Mouse (Mus musculus) olfactory bulb, adult 2 months (tissue): ENCODE data around the gene Slc25a21. TPM values are rescaled to one million over a fixed set of nuclear protein-coding genes. Genes with fewer than 3 reads are reported as not detected.

Experiments
- H3K27ac ChIP-seq: fragments of 200-500 bp; 2 replicates; pipeline ENCODE4 v1.5.1; 2012; ENCODE audit warnings: low read depth, low read length; ENCODE audit not compliant: insufficient read depth
- H3K4me1 ChIP-seq: fragments of 200-500 bp; 2 replicates; pipeline ENCODE4 v1.6.1; 2012; ENCODE audit warnings: low read length; ENCODE audit not compliant: control insufficient read depth, insufficient read depth
- H3K4me3 ChIP-seq: fragments of 200-500 bp; 2 replicates; pipeline ENCODE4 v1.5.1; 2012; ENCODE audit warnings: mild to moderate bottlenecking, low read depth, low read length, moderate library complexity; ENCODE audit not compliant: insufficient read depth
- CTCF ChIP-seq: fragments of 200-500 bp; IDR thresholded peaks from 2 replicates; pipeline ENCODE4 v1.5.1; 2012; ENCODE audit warnings: low read depth, mild to moderate bottlenecking, low read length, moderate library complexity; ENCODE audit not compliant: insufficient read depth
- POLR2A ChIP-seq: fragments of 200-500 bp; IDR thresholded peaks from 2 replicates; pipeline ENCODE4 v1.6.1; 2012; ENCODE audit warnings: mild to moderate bottlenecking, low read depth, low read length, moderate library complexity; ENCODE audit not compliant: insufficient read depth
- WGBS: fragments of 180-500 bp; shearing (Covaris S2); methylation state at CpG from one replicate; pipeline ENCODE4 v1.1.7; 2018; 5-methylcytosine and 5-hydroxymethylcytosine counted together
- polyA plus RNA-seq: library from polyadenylated mRNA; stranded (reverse); fragments of >200 nt; gene quantifications from 2 replicates; pipeline ENCODE4 v1.2.4, GENCODE M21; 2012; ENCODE audit warnings: low replicate concordance; ENCODE audit not compliant: missing spikeins, insufficient read depth, insufficient read length

Slc25a21 gene
- polyA plus RNA-seq, 1 experiment = not detected

DNA sequence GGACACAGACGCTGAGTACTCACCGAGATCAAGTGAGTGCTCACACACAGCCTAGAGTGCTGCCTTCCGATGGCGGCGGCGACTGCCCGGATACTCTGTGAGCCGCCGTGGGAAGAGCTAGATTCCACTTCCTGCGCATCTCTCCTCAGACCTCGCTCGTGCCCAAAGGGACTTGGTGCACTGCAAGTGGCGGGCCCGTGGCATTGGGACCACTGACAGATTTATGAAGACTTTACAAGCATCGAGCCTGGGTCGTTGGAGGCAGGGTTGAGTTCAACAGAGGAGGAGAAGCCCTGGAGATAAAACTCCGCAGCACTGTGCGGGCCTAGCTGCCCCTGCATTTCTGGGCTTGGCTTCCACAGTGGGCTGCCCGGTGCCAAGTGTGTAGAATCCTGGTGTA lies 504.7 kb downstream of the Slc25a21 start:
- H3K27ac ChIP-seq = no peak overlapping the region
- TF ChIP-seq CTCF (no peak), POLR2A (no peak)
- H3K4me1 ChIP-seq = peaks cover 17% of the 10 kb centered on the region
- no peak overlapping the region for H3K4me3 ChIP-seq
- 11% methylated on average over 19 of the region's 19 CpGs for WGBS

DNA sequence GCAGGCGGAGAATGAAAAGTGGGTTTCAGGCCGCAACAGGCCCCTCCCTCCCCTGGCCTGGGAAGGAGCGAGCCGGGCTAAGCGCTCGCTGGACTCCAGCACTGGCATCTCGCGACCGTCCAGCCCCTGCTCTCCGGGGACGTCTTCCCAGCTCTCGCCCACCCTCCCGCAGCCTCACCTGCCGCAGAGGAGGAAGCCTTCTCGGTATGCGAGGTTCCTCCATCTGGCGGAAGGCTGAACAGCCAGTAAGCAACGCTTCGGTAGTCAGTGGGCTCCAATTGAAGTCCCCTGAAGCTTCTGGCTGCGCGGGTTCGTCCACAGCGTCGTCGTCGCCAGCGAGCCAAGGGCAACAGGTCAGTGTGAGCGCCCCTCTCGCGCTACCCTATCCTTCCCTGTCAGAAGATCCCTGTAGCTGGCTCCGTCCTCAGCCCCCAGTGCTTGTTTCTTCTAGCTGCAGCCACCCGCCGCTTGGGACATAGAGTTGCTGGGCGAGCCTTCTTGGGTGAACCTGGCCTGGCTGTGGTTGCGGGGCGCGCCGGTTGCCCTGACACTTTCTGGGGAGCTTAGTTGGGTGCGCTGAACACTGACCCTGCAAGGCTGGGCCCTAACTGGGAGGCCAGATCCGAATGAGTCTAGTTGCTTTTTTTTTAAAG lies 505.7 kb downstream of the Slc25a21 start, which contains the start of gene Pax9:
Pax9 (plus strand) TSS at position 341 of the 653 bp plus-strand sequence.
- TF ChIP-seq POLR2A (no peak), CTCF (no peak)
- 3% methylated on average over 40 of the region's 40 CpGs for WGBS
- H3K27ac ChIP-seq = no peak within 1 kb of the TSS
- no peak within 1 kb of the TSS for H3K4me3 ChIP-seq
- H3K4me1 ChIP-seq = peaks cover 13% of the 10 kb centered on the region

DNA sequence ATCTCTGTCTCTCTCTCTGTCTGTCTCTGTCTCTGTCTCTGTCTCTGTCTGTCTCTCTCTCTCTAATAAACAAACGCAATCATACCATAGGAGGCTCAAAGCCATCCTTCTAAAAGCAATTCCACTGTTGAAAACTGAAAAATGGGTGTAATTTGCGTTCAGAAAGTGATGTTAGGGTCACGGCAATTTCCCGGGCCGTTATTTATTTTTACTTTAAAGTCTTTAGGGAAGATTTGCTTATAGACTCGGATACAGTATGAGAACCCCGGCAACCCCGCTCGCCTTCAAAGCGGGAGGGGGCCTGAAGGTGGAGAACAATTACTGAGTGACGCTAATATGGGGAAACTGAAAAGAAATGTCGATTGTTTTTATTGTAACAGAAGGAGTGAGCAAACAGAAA lies 506.3 kb downstream of the Slc25a21 start:
- 4% methylated on average over 12 of the region's 12 CpGs for WGBS

DNA sequence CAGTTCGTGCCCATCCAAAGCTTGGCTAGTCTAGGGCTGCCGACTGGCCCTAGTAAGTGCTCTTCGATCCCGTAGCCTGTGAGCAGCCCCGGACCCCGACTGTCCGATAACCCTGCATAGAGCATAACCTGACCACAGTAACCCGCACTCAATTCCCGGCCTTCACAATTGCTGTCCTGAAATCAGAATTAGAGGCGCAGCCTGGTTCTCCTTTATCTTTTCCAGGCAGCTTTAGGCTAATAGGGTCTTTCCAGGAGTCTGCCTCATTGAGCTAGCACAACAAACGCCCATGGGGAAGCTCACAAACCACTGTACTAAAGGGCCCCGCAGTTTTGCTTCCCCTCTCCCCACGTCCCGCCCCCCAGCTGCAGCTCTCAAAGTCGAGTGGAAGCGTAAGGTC lies 506.9 kb downstream of the Slc25a21 start:
- no peak overlapping the region for H3K27ac ChIP-seq
- no peak for TF ChIP-seq CTCF
- TF ChIP-seq POLR2A = no peak
- H3K4me1 ChIP-seq = peaks cover 2% of the 10 kb centered on the region
- no peak overlapping the region for H3K4me3 ChIP-seq
- 5% methylated on average over 16 of the region's 16 CpGs for WGBS

More for the DNA sequence above, 506.3 kb downstream of the Slc25a21 start:
- Histone ChIP-seq H3K4me1 (peaks cover 7% of the 10 kb centered on the region), H3K4me3 (no peak overlapping the region), H3K27ac (no peak overlapping the region)
- TF ChIP-seq POLR2A (no peak), CTCF (no peak)

DNA sequence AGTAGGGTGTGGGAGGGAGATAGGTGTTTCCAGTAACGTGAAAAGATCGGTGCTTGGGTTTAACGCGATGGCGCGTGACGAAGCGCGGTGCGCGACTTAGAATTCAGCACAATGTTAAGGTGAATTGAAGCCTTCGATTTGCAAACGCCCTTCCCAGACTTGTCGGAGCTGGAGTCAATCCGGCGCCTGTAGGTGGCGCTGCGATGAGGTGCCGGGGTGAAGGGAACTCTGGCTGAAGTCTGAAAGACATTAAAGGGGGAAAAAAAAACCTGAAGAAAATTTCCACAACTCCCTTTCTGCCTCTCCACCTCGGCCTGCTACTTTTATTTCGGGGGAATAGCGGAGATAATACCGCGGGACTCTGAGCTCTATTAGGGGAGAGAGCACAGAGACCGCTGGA lies 507.5 kb downstream of the Slc25a21 start:
- Histone ChIP-seq H3K4me1 (no peaks in the 10 kb centered on the region; the same call in 1 of the 2 replicates), H3K4me3 (no peak overlapping the region), H3K27ac (no peak overlapping the region)
- no peak for TF ChIP-seq CTCF
- 3% methylated on average over 25 of the region's 25 CpGs for WGBS

DNA sequence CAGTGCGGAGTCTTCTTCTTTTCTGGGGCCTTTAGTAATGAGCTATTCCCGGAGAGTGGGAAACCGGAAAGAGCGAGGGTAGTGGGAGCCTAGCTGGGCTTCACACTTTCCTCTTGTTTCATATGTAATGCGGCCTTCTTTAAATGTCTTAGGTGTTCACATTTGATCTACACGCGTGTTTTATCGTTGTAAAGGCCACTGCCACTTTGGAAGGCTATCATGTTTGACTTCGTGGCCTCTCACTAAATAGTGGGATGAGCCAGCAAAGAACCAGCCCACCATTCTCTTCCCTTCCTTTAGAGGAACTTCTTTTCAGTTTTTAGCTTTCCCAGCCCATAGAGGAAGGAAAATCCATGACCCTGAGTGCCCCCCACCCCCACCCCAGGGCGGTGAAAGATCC lies 507.9 kb downstream of the Slc25a21 start:
- WGBS = 5% methylated on average over 10 of the region's 10 CpGs
- TF ChIP-seq POLR2A (no peak), CTCF (no peak)
- H3K4me3 ChIP-seq = no peak overlapping the region
- no peaks in the 10 kb centered on the region; the same call in 1 of the 2 replicates for H3K4me1 ChIP-seq
- H3K27ac ChIP-seq = no peak overlapping the region

DNA sequence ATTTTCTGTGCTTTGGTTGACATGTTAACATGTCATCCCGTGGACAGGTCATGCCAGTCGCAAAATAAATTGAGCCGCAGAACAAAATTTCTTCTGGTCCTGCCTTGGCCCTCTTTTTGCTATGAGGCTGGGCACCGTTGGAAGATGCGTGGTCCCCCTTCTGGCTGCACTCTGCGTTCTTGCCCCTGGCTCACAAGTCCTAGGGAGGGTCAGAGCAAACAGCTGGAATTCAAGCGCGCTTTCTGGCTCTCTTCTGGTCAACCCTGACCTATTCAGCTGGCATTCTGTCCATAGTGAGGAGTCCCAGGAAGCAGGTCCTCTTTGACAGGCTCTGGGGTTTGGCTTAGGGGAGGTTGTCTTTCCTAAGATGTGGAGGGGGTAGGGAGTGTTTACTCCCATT lies 508.4 kb downstream of the Slc25a21 start:
- WGBS = 3% methylated on average over 8 of the region's 8 CpGs
- Histone ChIP-seq H3K4me3 (no peak overlapping the region), H3K4me1 (no peaks in the 10 kb centered on the region; the same call in 1 of the 2 replicates), H3K27ac (no peak overlapping the region)
- TF ChIP-seq POLR2A = no peak
- TF ChIP-seq CTCF = no peak

DNA sequence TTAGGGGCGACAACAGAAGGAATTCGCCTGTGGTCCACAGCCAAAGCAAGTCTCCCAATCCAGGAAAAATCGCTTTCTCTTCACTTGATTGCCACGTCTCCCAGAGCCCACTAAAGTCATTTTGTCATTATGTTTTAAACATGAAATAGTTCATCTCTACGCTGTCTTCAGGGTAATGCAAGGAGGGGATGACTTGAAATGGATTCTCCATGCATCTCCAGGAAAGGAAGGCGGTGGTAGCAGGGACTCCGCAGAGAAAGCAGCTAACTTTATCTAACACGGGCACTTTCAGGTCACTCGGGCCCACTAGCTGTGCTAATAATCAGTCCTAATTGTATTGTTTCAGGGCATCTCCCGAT lies 508.8 kb downstream of the Slc25a21 start:
- 6% methylated on average over 10 of the region's 10 CpGs for WGBS
- no peak for TF ChIP-seq POLR2A
- no peak for TF ChIP-seq CTCF
- no peaks in the 10 kb centered on the region; the same call in 1 of the 2 replicates for H3K4me1 ChIP-seq
- no peak overlapping the region for H3K27ac ChIP-seq
- H3K4me3 ChIP-seq = no peak overlapping the region

DNA sequence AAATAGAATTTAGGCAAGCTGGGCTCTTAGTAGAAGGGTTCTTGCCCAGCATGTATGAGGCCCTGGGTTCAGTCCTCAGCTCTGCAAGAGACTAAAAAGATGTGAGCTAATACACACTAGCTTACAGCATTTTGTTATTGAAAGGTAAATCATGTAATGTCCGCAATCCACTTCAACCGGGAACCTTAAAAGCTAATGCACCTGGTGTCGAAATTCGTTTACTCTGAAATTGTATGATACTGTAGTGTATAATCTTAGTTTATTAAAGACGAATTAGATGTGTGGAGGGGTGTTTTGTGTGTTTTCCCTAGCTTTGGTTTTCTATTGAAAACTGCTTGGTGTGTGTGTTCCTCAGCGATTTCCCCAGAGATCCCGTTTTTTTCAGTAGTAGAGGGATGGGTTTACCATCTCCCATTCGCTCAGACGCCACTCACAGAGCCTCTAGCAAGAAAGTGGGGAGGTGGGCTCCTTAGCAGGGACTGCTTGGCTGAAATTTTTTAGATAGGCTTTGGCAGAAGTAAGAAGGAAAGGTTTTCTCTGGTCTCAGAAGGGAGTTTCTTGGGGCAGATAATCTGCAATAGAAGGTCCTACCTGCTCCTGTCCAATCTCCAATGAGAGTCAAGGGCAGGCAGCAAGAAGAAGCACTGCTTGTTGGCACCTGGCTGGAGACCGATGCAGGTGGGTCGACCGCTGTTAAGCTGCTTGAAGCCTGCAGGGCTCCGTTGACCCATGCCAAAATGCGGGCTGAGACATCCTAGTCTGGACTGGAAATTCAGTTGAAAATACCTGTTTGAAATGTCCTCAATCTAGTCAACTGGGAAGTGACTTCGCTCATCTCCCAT lies 509.4 kb downstream of the Slc25a21 start:
- no peaks in the 10 kb centered on the region; the same call in 1 of the 2 replicates for H3K4me1 ChIP-seq
- H3K4me3 ChIP-seq = no peak overlapping the region
- WGBS = 5% methylated on average over 15 of the region's 15 CpGs
- TF ChIP-seq CTCF (no peak), POLR2A (no peak)
- H3K27ac ChIP-seq = no peak overlapping the region
